Mouse (Mus musculus) heart, postnatal 0 days (tissue): Measurements from ENCODE around the gene Eef2. TPM values are rescaled to one million over a fixed set of nuclear protein-coding genes. Genes with fewer than 3 reads are reported as not detected.

ENCODE experiments used
- ATAC-seq: fragments of 200-750 bp; cut with Nextera tagmentation; 2 replicates; pipeline ENCODE4 v1.8.0; 2017; ENCODE audit warnings: low read depth, moderate number of reproducible peaks, moderate library complexity; ENCODE audit not compliant: insufficient read depth
- DNase-seq: peaks from one replicate; pipeline ENCODE4 v3.0.0-alpha.2; 2016; ENCODE audit warnings: low spot score
- H3K27ac ChIP-seq: fragments of 300-500 bp; sonication (generic); 2 replicates; pipeline ENCODE4 v1.5.1; 2014; ENCODE audit warnings: low read depth, mild to moderate bottlenecking
- H3K27me3 ChIP-seq: fragments of 300-500 bp; sonication (generic); 2 replicates; pipeline ENCODE4 v1.6.1; 2014; ENCODE audit warnings: low read length, mixed read lengths; ENCODE audit not compliant: control insufficient read depth, insufficient read depth
- H3K36me3 ChIP-seq: fragments of 300-500 bp; sonication (generic); replicated peaks from 2 replicates; pipeline ENCODE4 v1.6.1; 2014; ENCODE audit warnings: low read length, mixed read lengths; ENCODE audit not compliant: control insufficient read depth, insufficient read depth
- H3K4me1 ChIP-seq: fragments of 300-500 bp; sonication (generic); 2 replicates; pipeline ENCODE4 v1.6.1; 2014; ENCODE audit warnings: antibody characterized with exemption; ENCODE audit not compliant: control insufficient read depth, insufficient read depth
- H3K4me2 ChIP-seq: fragments of 300-500 bp; sonication (generic); 2 replicates; pipeline ENCODE4 v1.6.1; 2014; ENCODE audit warnings: low read depth, mild to moderate bottlenecking, low read length, moderate library complexity
- H3K4me3 ChIP-seq: fragments of 300-500 bp; sonication (generic); 2 replicates; pipeline ENCODE4 v1.5.1; 2014; ENCODE audit warnings: low read depth, low read length
- H3K9ac ChIP-seq: fragments of 300-500 bp; sonication (generic); replicated peaks from 2 replicates; pipeline ENCODE4 v1.6.1; 2014; ENCODE audit warnings: low read depth, low read length, mixed read lengths
- H3K9me3 ChIP-seq: fragments of 300-500 bp; sonication (generic); replicated peaks from 2 replicates; pipeline ENCODE4 v1.6.1; 2016; ENCODE audit warnings: low read length; ENCODE audit not compliant: control insufficient read depth
- CTCF ChIP-seq: IDR thresholded peaks from 2 replicates; pipeline ENCODE4 v1.5.1; 2016; ENCODE audit warnings: antibody characterized with exemption, control low read depth, low read depth
- EP300 ChIP-seq: IDR thresholded peaks from 2 replicates; pipeline ENCODE4 v1.6.1; 2016; ENCODE audit warnings: antibody characterized with exemption, low read depth
- WGBS: fragments of 180-500 bp; shearing (Covaris S2); extraction: QIAGEN DNeasy Blood & Tissue Kit; methylation state at CpG from one replicate; pipeline ENCODE4 v1.1.7; 2014; 5-methylcytosine and 5-hydroxymethylcytosine counted together
- polyA plus RNA-seq: library from polyadenylated mRNA; unstranded; fragments of >200 nt; fragmentation: Nextera tagmentation; extraction: Ambion mirVana; gene quantifications from 2 replicates; pipeline ENCODE4 v1.2.1, GENCODE M21; 2015
- total RNA-seq: library from RNA; depleted of rRNA; stranded (reverse); fragments of >200 nt; gene quantifications from 2 replicates; pipeline ENCODE4 v1.2.3, GENCODE M21; 2014; ENCODE audit warnings: low replicate concordance

Gene Eef2
- total and polyA plus RNA-seq, 2 experiments from 2014 or later, result 370 to 1,828 TPM

- Histone ChIP-seq H3K9me3 (no peaks in the 10 kb centered on the region), H3K27ac (peak overlapping the region; percentile 98), H3K4me3 (no peak overlapping the region), H3K4me2 (no peak overlapping the region), H3K36me3 (peaks cover 23% of the 10 kb centered on the region; the same call in 1 of the 2 replicates), H3K9ac (no peak overlapping the region), H3K27me3 (no peaks in the 10 kb centered on the region), H3K4me1 (peaks cover 14% of the 10 kb centered on the region; the same call in 1 of the 2 replicates)
- no peak for ATAC-seq
- 53% methylated on average over 6 of the region's 6 CpGs for WGBS
- DNase-seq, result no peak
- TF ChIP-seq CTCF (peak; percentile 31), EP300 (no peak)
These were observed 14.5 kb downstream of the Eef2 start for GRCm38 (mm10) chr10:81190912-81191321.

GRCm38 (mm10) chr10:81191342-81191982, 15.0 kb downstream of the Eef2 start:
- no peaks in the 10 kb centered on the region for H3K27me3 ChIP-seq

GRCm38 (mm10) chr10:81192270-81192967, 16.0 kb downstream of the Eef2 start:
- Histone ChIP-seq H3K27me3 (no peaks in the 10 kb centered on the region), H3K9me3 (no peaks in the 10 kb centered on the region), H3K9ac (peak overlapping the region; percentile 55), H3K4me1 (peaks cover 14% of the 10 kb centered on the region; the same call in 1 of the 2 replicates), H3K4me3 (peak overlapping the region; percentile 54), H3K36me3 (0 out of 2 replicates have a peak, but pooled peaks cover 12% of the 10 kb centered on the region), H3K27ac (peak overlapping the region; percentile 98), H3K4me2 (peak overlapping the region; percentile 69)
- peak; percentile 90 for DNase-seq
- WGBS, result under 1% methylated on average over 91 of the region's 93 CpGs
- ATAC-seq, result peak; percentile 70
- TF ChIP-seq CTCF (no peak), EP300 (no peak)

More at GRCm38 (mm10) chr10:81191342-81191982, 15.0 kb downstream of the Eef2 start:
- Histone ChIP-seq H3K4me3 (no peak overlapping the region), H3K9me3 (no peaks in the 10 kb centered on the region), H3K4me2 (peak overlapping the region; percentile 69; the same call in 1 of the 2 replicates), H3K36me3 (peaks cover 22% of the 10 kb centered on the region; the same call in 1 of the 2 replicates), H3K27ac (peak overlapping the region; percentile 98), H3K4me1 (peaks cover 14% of the 10 kb centered on the region; the same call in 1 of the 2 replicates), H3K9ac (no peak overlapping the region)
- no peak for ATAC-seq
- 74% methylated on average over 18 of the region's 18 CpGs for WGBS
- DNase-seq, result no peak
- no peak for TF ChIP-seq EP300
- TF ChIP-seq CTCF, result no peak

- Histone ChIP-seq H3K9me3 (no peaks in the 10 kb centered on the region), H3K27ac (peak overlapping the region; percentile 98), H3K27me3 (no peaks in the 10 kb centered on the region), H3K9ac (peak overlapping the region; percentile 55), H3K4me1 (peaks cover 14% of the 10 kb centered on the region; the same call in 1 of the 2 replicates), H3K4me3 (peak overlapping the region; percentile 54), H3K4me2 (peak overlapping the region; percentile 69), H3K36me3 (0 out of 2 replicates have a peak, but pooled peaks cover 6% of the 10 kb centered on the region)
- 0 out of 2 replicates have a peak, but pooled peaks have one; percentile 0 for ATAC-seq
- peak; percentile 62 for DNase-seq
- no peak for TF ChIP-seq CTCF
- 4% methylated on average over 19 of the region's 19 CpGs for WGBS
These were observed 16.6 kb downstream of the Eef2 start for GRCm38 (mm10) chr10:81192968-81193501.

DNA sequence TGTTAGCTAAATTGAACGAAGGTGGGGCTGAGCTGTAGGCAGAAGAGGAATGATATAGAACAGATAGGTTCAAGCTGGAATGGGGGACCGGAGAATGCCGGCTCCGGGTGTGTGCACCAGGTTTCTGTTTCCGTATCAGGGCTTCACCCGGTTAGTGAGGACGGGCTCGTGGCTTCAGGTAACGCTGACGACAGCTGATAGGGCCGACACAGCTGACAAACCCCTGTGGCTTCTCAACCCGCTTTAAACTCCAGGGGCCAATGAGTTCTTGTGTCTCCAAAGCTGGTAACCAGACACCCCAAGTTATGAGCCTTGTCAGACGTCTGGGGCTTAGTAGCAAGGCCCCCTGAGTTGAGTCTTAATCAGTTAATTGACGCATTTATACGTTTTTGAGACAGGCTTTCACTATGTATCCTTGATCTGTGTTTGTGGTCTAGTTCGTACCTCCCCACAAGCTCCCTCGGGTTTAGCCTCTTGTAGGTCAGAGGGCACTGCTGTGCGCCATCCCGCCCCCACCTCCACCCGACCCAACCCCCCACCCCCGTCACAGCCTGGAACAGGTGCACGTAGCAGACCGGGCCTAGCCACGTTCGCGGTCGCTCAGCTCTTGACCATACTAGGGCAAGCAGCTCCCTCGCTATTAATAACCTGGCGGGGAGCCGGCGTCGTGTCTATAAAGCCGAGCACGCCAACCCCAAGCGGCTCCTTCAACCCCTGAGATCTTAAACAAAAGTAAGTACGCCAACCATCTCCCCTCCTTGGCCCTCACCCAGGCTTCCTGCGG, 17.8 kb downstream of the Eef2 start:
- Histone ChIP-seq H3K4me2 (peak overlapping the region; percentile 62), H3K36me3 (no peaks in the 10 kb centered on the region), H3K4me1 (peaks cover 17% of the 10 kb centered on the region; the same call in 1 of the 2 replicates), H3K9ac (peak overlapping the region; percentile 74), H3K27me3 (no peaks in the 10 kb centered on the region), H3K27ac (peak overlapping the region; percentile 98), H3K4me3 (peak overlapping the region; percentile 51), H3K9me3 (no peaks in the 10 kb centered on the region)
- ATAC-seq (peak; percentile 67), DNase-seq (peak; percentile 83)
- WGBS, result 7% methylated on average over 37 of the region's 37 CpGs
- TF ChIP-seq CTCF (no peak), EP300 (peak; percentile 91)
